Mouse (Mus musculus) brain, adult 2 months (tissue): ENCODE results near the gene Adipoq.
"Not testable (repeated sequence)": the region's sequence is repeated elsewhere in the genome, so short reads cannot be mapped to it uniquely, and the experiment has no call there.

Experiments
- DNase-seq: peaks from one replicate; pipeline ENCODE4 v3.0.0; 2011; ENCODE audit warnings: low read depth, low spot score

The Adipoq gene

GRCm38 (mm10) chr16:23146280-23146679 is at the start of gene Adipoq:
Gene Adipoq, plus strand, starts transcription at chr16:23146536.
- no peak for DNase-seq

GRCm38 (mm10) chr16:23096886-23097285 is 49.5 kb upstream of the Adipoq start:
- not testable (repeated sequence) for DNase-seq

- peak; percentile 65 for DNase-seq
These were observed 48.8 kb upstream of the Adipoq start for GRCm38 (mm10) chr16:23097290-23098104.

GRCm38 (mm10) chr16:23098105-23098452 is 48.3 kb upstream of the Adipoq start:
- not testable (repeated sequence) for DNase-seq

GRCm38 (mm10) chr16:23099632-23100031 is 46.7 kb upstream of the Adipoq start:
- DNase-seq: no peak

- DNase-seq: no peak
These were observed 46.2 kb upstream of the Adipoq start for GRCm38 (mm10) chr16:23100099-23100575.

- no peak for DNase-seq
These were observed 45.7 kb upstream of the Adipoq start for GRCm38 (mm10) chr16:23100613-23101012.

- no peak for DNase-seq
These were observed 43.8 kb upstream of the Adipoq start for GRCm38 (mm10) chr16:23102340-23103037.

- DNase-seq: no peak
These were observed 43.1 kb upstream of the Adipoq start for GRCm38 (mm10) chr16:23103038-23103745.

GRCm38 (mm10) chr16:23103841-23104240 is 42.5 kb upstream of the Adipoq start:
- DNase-seq: no peak

GRCm38 (mm10) chr16:23106121-23106520 is 40.2 kb upstream of the Adipoq start:
- DNase-seq: no peak

- DNase-seq: peak; percentile 99
These were observed 38.9 kb upstream of the Adipoq start, which contains the start of gene Eif4a2 for GRCm38 (mm10) chr16:23107231-23107942. Gene Eif4a2, plus strand, starts transcription at chr16:23107444.

GRCm38 (mm10) chr16:23107946-23108759 is 38.2 kb upstream of the Adipoq start:
- DNase-seq: peak; percentile 93

GRCm38 (mm10) chr16:23108943-23109342 is 37.4 kb upstream of the Adipoq start:
- DNase-seq: no peak

- no peak for DNase-seq
These were observed 36.7 kb upstream of the Adipoq start for GRCm38 (mm10) chr16:23109350-23110280.

GRCm38 (mm10) chr16:23112348-23112747 is 34.0 kb upstream of the Adipoq start:
- no peak for DNase-seq

- no peak for DNase-seq
These were observed 33.4 kb upstream of the Adipoq start for GRCm38 (mm10) chr16:23112861-23113435.

- DNase-seq: no peak
These were observed 32.4 kb upstream of the Adipoq start for GRCm38 (mm10) chr16:23113903-23114302.
